Mouse (Mus musculus) embryo, embryonic 10 days (tissue): ENCODE data around the gene Tmem237.
A peak's percentile ranks its signal among the peaks of the same experiment; 100 is the strongest.

Source experiments
- DNase-seq: peaks from one replicate; pipeline ENCODE4 v3.0.0-alpha.2; 2015; ENCODE audit warnings: low spot score

Tmem237 gene

GRCm38 (mm10) chr1:59101020-59101419 is 19.2 kb downstream of the Tmem237 start:
- DNase-seq: no peak

GRCm38 (mm10) chr1:59094705-59095104 is 25.5 kb downstream of the Tmem237 start, which contains the start of gene C2cd6:
Gene C2cd6 (minus strand): TSS chr1:59094900.
- no peak for DNase-seq

- peak; percentile 8 for DNase-seq
Measured at GRCm38 (mm10) chr1:59070867-59071266, 49.3 kb downstream of the Tmem237 start.

- DNase-seq: peak; percentile 78
Measured at GRCm38 (mm10) chr1:59067976-59068375, 52.2 kb downstream of the Tmem237 start.

- DNase-seq: no peak
Measured at GRCm38 (mm10) chr1:59063697-59064096, 56.5 kb downstream of the Tmem237 start.

GRCm38 (mm10) chr1:59056955-59057354 is 63.3 kb downstream of the Tmem237 start:
- no peak for DNase-seq

- no peak for DNase-seq
Measured at GRCm38 (mm10) chr1:59051306-59051705, 68.9 kb downstream of the Tmem237 start.
